Mouse (Mus musculus): ENCODE data around the gene Agtrap. TPM values are rescaled to one million over a fixed set of nuclear protein-coding genes. Genes with fewer than 3 reads are reported as not detected.

Agtrap gene
- polyA plus RNA-seq, 3 experiments from 2014 or later, result 13.3 to 21.5 (median 14.3) TPM

- peak; percentile 54 for ATAC-seq
These were observed 14.1 kb upstream of the Agtrap start for GRCm38 (mm10) chr4:148101801-148102527.

GRCm38 (mm10) chr4:148098666-148099065, 10.8 kb upstream of the Agtrap start:
- no peak for ATAC-seq

DNA sequence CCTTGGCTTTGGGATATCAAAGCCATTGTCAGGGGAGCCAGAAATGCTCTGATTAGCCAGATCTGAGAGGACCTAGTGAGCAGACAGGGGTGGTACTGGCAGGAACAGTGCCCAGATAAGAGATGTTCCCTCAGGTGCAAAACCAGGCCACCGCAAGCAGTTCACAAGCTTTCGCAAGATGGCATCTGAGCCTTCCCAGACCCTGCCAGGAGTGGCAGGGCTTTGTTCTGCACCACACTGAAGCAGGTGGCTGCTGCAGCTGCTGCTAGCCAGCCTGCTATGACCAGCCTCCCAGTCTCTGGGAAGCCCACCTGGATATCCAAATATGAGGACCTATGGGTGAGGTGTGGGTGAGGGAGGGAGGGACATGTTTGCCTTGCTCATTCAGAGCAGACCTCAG, 10.1 kb upstream of the Agtrap start:
- ATAC-seq, result no peak

DNA sequence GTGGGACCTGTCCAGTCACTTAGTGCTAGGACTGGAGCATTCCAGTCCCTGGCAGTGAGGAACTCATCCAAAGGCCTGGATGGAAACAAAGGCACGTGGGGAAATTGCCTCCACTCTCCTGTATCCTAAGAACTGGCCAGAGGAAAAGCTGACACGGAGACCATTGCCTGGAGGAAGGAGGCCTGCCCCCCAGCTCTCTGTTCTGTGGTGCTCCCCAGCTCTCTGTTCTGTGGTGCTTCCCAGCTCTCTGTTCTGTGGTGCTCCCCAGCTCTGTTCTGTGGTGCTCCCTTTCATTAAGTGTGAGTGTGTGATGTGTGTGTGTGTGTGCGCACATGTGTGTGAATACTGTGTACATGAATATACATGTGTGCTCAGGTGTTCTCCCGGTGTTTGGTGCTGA, 7.2 kb upstream of the Agtrap start:
- ATAC-seq, result no peak

DNA sequence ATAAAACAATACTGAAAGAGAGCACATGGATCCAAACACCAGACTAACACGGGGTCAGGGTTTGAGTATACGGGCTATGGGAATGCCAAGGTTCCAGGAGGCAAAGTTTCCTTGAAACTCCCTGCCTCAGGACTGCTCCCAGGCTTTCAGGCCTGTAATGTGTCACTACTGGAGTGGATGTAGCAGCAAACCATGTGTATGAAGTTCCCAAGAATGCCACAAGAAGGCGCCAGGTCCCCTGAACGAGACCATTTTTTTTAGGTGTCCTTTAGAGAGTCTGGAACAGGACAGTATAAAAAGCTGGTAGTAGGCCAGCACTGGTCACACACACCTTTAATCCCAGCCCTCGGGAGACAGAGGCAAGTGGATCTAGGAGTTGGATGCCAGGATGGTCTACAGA, 6.3 kb upstream of the Agtrap start:
- no peak for ATAC-seq

GRCm38 (mm10) chr4:148092551-148093271, 4.9 kb upstream of the Agtrap start:
- no peak for ATAC-seq

GRCm38 (mm10) chr4:148091181-148091580, 3.4 kb upstream of the Agtrap start:
- no peak for ATAC-seq

GRCm38 (mm10) chr4:148089166-148089565, 1.3 kb upstream of the Agtrap start:
- ATAC-seq, result no peak

- ATAC-seq, result peak; percentile 10
These were observed 532 bp downstream of the Agtrap start for GRCm38 (mm10) chr4:148087091-148087906.

DNA sequence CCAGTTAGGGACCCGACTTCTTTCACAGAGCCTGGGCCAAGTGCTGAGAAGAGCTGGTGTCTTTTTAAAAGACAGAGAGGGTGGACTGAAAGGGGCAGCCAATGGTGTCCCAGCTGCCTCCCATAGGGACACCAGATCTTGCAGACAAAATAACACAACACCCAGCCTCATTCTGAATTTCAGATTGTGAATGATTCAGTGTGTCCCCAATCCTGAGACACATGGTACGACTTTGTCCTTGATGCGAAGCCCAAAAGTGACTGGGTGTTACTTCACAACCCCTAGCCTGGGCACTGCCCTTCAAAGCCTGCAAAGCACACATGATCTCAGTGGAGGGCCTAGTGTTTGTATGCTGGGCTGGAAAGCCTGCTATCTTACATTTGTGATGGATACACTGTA, 1.9 kb downstream of the Agtrap start:
- no peak for ATAC-seq

GRCm38 (mm10) chr4:148085131-148085906, 2.5 kb downstream of the Agtrap start:
- ATAC-seq, result no peak

DNA sequence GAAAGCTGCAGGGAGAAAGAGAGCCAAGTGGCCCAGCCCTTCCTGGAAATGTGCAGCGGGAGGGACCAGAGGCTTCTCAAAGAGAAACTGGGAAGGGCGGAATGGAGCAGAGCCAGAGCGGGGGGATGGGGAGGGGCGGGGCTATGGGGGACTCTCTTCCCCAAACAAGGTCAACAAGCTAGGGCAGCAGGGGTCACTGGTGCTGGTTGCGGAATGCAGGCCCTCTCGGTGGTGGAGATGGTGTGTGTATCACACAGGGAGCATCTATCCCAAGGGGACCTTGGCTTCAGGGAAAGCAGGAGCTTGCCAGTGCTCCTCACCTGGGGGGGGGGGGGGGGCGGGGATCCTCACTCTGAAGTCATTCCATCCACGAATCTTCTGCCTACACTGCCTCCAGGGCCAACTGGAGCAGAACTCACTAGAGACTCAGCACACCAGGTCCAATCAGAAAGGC, 3.5 kb downstream of the Agtrap start:
- no peak for ATAC-seq

DNA sequence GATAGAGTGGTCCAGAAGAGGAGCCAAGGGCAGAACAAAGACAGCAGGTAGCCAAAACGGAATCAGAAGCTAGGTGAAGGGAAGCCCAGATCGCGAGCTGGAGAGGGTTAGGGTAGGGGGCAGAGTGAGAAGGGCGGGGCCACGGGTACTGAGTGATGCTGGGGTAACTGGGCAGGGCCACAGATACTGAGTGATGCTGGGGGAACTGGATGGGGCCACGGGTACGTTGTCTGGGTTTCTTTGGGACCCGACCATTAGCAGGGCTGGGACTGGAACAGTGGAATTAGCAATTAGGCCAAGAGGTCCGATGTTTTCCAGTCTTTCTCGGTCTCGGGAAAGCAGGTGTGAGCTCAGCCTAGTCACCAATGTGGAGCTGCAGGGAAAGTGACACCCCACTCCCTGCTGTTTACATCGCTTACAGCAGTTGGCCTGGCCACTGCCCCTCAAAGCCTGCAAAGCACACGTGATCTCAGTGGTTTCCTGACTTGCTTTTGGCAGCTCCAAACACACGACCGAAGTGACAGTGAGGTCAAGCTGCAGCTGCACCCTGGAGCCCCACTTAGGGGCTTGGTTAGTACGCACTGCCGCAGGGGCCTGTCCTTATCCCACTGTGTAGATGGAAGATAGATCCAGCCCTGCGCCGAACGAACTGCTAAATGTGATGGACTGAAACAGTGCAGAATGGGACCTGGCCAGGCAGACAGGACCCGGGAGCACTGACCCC, 4.5 kb downstream of the Agtrap start:
- ATAC-seq, result no peak

GRCm38 (mm10) chr4:148082257-148083044, 5.4 kb downstream of the Agtrap start:
- ATAC-seq, result peak; percentile 68

DNA sequence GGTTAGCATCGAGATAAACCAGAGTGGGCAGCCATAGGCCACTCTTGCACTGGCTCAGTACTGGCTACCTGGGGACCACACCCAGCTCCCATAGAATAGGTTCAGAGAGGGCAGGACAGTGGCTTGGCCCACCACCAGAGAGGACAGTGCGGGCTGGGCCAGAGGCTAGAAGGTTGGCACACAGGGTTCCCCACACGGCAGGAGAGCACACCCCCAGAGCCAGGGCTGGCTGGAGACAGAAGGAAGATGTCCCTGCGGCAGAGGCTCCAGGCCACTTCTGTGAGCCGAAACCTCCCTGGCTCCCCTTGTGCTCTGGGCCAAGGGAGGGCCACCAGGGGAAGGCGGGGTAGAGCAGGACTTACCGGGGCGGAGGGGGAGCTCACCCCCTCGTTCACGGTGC, 6.6 kb downstream of the Agtrap start:
- no peak for ATAC-seq

- ATAC-seq, result no peak
These were observed 7.2 kb downstream of the Agtrap start for GRCm38 (mm10) chr4:148080597-148080973.

GRCm38 (mm10) chr4:148079944-148080596, 7.8 kb downstream of the Agtrap start:
- no peak for ATAC-seq

- ATAC-seq, result no peak
These were observed 8.6 kb downstream of the Agtrap start for GRCm38 (mm10) chr4:148079212-148079611.

- no peak for ATAC-seq
These were observed 11.9 kb downstream of the Agtrap start for GRCm38 (mm10) chr4:148075881-148076280.

DNA sequence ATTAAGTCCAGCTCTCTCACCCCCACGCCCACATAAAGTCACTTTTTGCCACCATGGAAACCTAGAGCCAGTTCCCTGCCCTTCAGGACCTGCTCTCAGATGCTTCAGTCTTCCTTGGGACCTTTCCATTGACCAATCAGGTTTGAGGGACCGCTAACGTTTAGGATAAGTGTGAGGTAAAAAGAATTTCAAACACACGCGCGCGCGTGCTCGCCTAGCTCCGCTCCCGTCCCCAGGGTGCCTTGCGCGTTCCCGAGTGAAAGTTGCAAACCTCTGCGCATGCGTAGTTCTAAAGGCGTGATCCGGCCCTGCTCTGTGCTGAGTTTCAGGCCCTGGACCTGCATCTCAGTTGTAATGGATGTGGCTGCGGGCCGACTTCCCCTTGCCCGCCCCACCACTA, 12.6 kb downstream of the Agtrap start:
- peak; percentile 75 for ATAC-seq
